Mouse (Mus musculus) cerebral cortex, adult 2 months (tissue): Measurements from ENCODE around the gene Limk2.

Experiments used
- WGBS: fragments of 180-500 bp; shearing (Covaris S2); methylation state at CpG from one replicate; pipeline ENCODE4 v1.1.7; 2018; 5-methylcytosine and 5-hydroxymethylcytosine counted together

Limk2 gene

GRCm38 (mm10) chr11:3333111-3333695, 75.8 kb downstream of the Limk2 start:
- 87% methylated on average over 11 of the region's 11 CpGs for WGBS

- under 1% methylated on average over 75 of the region's 75 CpGs for WGBS
These were observed 77.0 kb downstream of the Limk2 start for GRCm38 (mm10) chr11:3331756-3332642.

- WGBS: 1% methylated on average over 14 of the region's 14 CpGs
These were observed 77.8 kb downstream of the Limk2 start for GRCm38 (mm10) chr11:3330991-3331750.

GRCm38 (mm10) chr11:3330566-3330965, 78.4 kb downstream of the Limk2 start:
- WGBS: under 1% methylated on average over 9 of the region's 9 CpGs

GRCm38 (mm10) chr11:3329891-3330451, 79.0 kb downstream of the Limk2 start, which contains the start of gene Pik3ip1:
TSS of gene Pik3ip1 (plus strand) at chr11:3330401.

GRCm38 (mm10) chr11:3328806-3329775, 79.9 kb downstream of the Limk2 start:
- 79% methylated on average over 11 of the region's 11 CpGs for WGBS

- WGBS: 87% methylated on average over 5 of the region's 5 CpGs
These were observed 80.7 kb downstream of the Limk2 start for GRCm38 (mm10) chr11:3328271-3328670.

- WGBS: 91% methylated on average over 3 of the region's 3 CpGs
These were observed 90.7 kb downstream of the Limk2 start for GRCm38 (mm10) chr11:3318286-3318685.

- 35% methylated on average over 2 of the region's 2 CpGs for WGBS
These were observed 94.8 kb downstream of the Limk2 start for GRCm38 (mm10) chr11:3314148-3314547.

GRCm38 (mm10) chr11:3313294-3313693, 95.7 kb downstream of the Limk2 start:
- 87% methylated on average over 1 of the region's 1 CpGs for WGBS

- 86% methylated on average over 10 of the region's 10 CpGs for WGBS
These were observed 97.2 kb downstream of the Limk2 start for GRCm38 (mm10) chr11:3311586-3312347.

GRCm38 (mm10) chr11:3310789-3311585, 98.0 kb downstream of the Limk2 start:
- 90% methylated on average over 10 of the region's 10 CpGs for WGBS

- WGBS: 91% methylated on average over 4 of the region's 4 CpGs
These were observed 99.1 kb downstream of the Limk2 start for GRCm38 (mm10) chr11:3309884-3310283.

- 84% methylated on average over 3 of the region's 3 CpGs for WGBS
These were observed 101.1 kb downstream of the Limk2 start for GRCm38 (mm10) chr11:3307875-3308274.

- 94% methylated on average over 4 of the region's 4 CpGs for WGBS
These were observed 103.2 kb downstream of the Limk2 start for GRCm38 (mm10) chr11:3305821-3306220.

- WGBS: 40% methylated on average over 4 of the region's 4 CpGs
These were observed 106.2 kb downstream of the Limk2 start for GRCm38 (mm10) chr11:3302792-3303191.

GRCm38 (mm10) chr11:3302385-3302784, 106.6 kb downstream of the Limk2 start:
- 21% methylated on average over 4 of the region's 4 CpGs for WGBS

GRCm38 (mm10) chr11:3301075-3301474, 107.9 kb downstream of the Limk2 start:
- WGBS: 87% methylated on average over 5 of the region's 5 CpGs

- WGBS: 90% methylated on average over 14 of the region's 14 CpGs
These were observed 110.2 kb downstream of the Limk2 start for GRCm38 (mm10) chr11:3298813-3299185.
